12 mouse cellular contexts compared by ENCODE assay signal in genomic region chr2:13596965-13597656, GRCm38 (mm10). TPM values are rescaled to one million over a fixed set of nuclear protein-coding genes. Genes with fewer than 3 reads are reported as not detected.
DNase-seq lines count a peak whose midpoint lies in the region; ATAC-seq and TF ChIP-seq lines count a peak whose summit lies in the region.
"Had no signal": no experiment of that assay in that cellular context is flagged by ENCODE, and none has a peak within 500 bp of the region (broad histone marks: within the 10 kb centered on the region; RNA-seq: fewer than 3 reads in every experiment).

No protein-coding gene starts in this region.

- H3K27ac ChIP-seq in layer of hippocampus, adult 2 months = no peak overlapping the region
- H3K27ac ChIP-seq: heart, embryonic 13.5 days; limb, embryonic 15.5 days had no signal

- ATAC-seq in G1E (ENCODE audit: extremely low read depth, insufficient number of reproducible peaks, low FRiP score, poor library complexity, severe bottlenecking) = peak; percentile 34; the same call in 1 of the 2 replicates

- no peaks in the 10 kb centered on the region for H3K36me3 ChIP-seq in G1E (replicated peaks)
- H3K36me3 ChIP-seq: heart, embryonic 13.5 days; limb, embryonic 15.5 days had no signal

- no peaks in the 10 kb centered on the region for H3K4me1 ChIP-seq in G1E (ENCODE audit: insufficient read depth, low read depth, low read length)
- H3K4me1 ChIP-seq: heart, embryonic 13.5 days; limb, embryonic 15.5 days had no signal

- peaks cover 16% of the 10 kb centered on the region for H3K27me3 ChIP-seq in G1E (ENCODE audit: insufficient read depth, low read length)
- H3K27me3 ChIP-seq: heart, embryonic 13.5 days; limb, embryonic 15.5 days had no signal

- TF ChIP-seq CTCF in layer of hippocampus, adult 2 months (conservative IDR thresholded peaks at IDR 0.05) = peak; percentile 85
- no peak for TF ChIP-seq CTCF in G1E (IDR thresholded peaks at IDR 0.05; ENCODE audit: low read depth, low read length)

- H3K9me3 ChIP-seq in G1E (replicated peaks) = no peaks in the 10 kb centered on the region
- H3K9me3 ChIP-seq: heart, embryonic 13.5 days; limb, embryonic 15.5 days had no signal

- peak; percentile 10 for DNase-seq in cerebellum, adult 9-10 months
- no peak for DNase-seq in cerebellum, adult 18-20 months
- DNase-seq in layer of hippocampus, adult 2 months (ENCODE audit: low spot score in 2 of 2) = no peak
- no peak for DNase-seq in layer of hippocampus, postnatal 10 days (ENCODE audit: low spot score in 2 of 2)
- DNase-seq in G1E (ENCODE audit: low spot score) = no peak
- peak; percentile 22 for DNase-seq in lung, postnatal 10 days
- DNase-seq in gastrocnemius, adult 8-10 months (ENCODE audit: low spot score in 2 of 2) = no peak
- no peak for DNase-seq in layer of hippocampus, postnatal 36 days
- DNase-seq: B cell, adult 2 months; kidney, postnatal 36 days had no signal

- H3K4me3 ChIP-seq in layer of hippocampus, adult 2 months = no peak overlapping the region
- H3K4me3 ChIP-seq in G1E (ENCODE audit: low read depth, low read length) = no peak overlapping the region
- H3K4me3 ChIP-seq: heart, embryonic 13.5 days; limb, embryonic 15.5 days had no signal

RNA-seq across cellular contexts. Expression of gene Vim, which starts 23.4 kb away (rescaled TPM):
- total RNA-seq in layer of hippocampus, adult 2 months (2021) = 10 to 100 TPM; 57.4 to 71.6 TPM
- total RNA-seq in layer of hippocampus, postnatal 10 days (2021) = 100 to 1,000 TPM; 132 to 142 TPM
- 222 and 227 TPM in 2 replicates for total RNA-seq in G1E (2014; fragmentation: Nextera tagmentation)
- 1,355 and 1,410 TPM in 2 replicates for total RNA-seq in G1E (2017)
- polyA plus RNA-seq in G1E (2012) = 451 and 565 TPM in 2 replicates
- 100 to 1,000 TPM in 1 of 4 experiments, 10 to 100 TPM in 3; 64.2 to 139 (median 92.0) TPM for total RNA-seq in gastrocnemius, adult 8-10 months (2022)
- total RNA-seq in layer of hippocampus, postnatal 36 days (2021) = 10 to 100 TPM; 50.9 to 65.9 TPM

RNA-seq across cellular contexts. Expression of gene Trdmt1, which starts 52.6 kb away (rescaled TPM):
- 1 to 10 TPM; 3.7 to 5.2 TPM for total RNA-seq in layer of hippocampus, adult 2 months (2021)
- 1 to 10 TPM; 6.9 to 7.2 TPM for total RNA-seq in layer of hippocampus, postnatal 10 days (2021)
- total RNA-seq in G1E (2014; fragmentation: Nextera tagmentation) (20.2 and 22.4 TPM in 2 replicates), G1E (2017) (7.3 and 9.1 TPM in 2 replicates)
- 0.44 and 0.56 TPM in 2 replicates for polyA plus RNA-seq in G1E (2012)
- 1 to 10 TPM; 2.4 to 4.1 (median 3.7) TPM for total RNA-seq in gastrocnemius, adult 8-10 months (2022)
- 1 to 10 TPM; 4.8 to 6.2 TPM for total RNA-seq in layer of hippocampus, postnatal 36 days (2021)

Comparison
In these comparisons a context has a peak if more than half of its experiments do, and no peak if none do; other contexts are left out.
1. DNase-seq: peak in cerebellum, adult 9-10 months (single experiment) and lung, postnatal 10 days (single experiment); none in cerebellum, adult 18-20 months (0 of 2), layer of hippocampus, adult 2 months (0 of 2), layer of hippocampus, postnatal 10 days (0 of 2), G1E (single experiment), gastrocnemius, adult 8-10 months (0 of 2) and layer of hippocampus, postnatal 36 days (0 of 2).